Mouse (Mus musculus): ENCODE measurements around the gene Zfp715. TPM values are rescaled to one million over a fixed set of nuclear protein-coding genes. Genes with fewer than 3 reads are reported as not detected.

The Zfp715 gene
- total RNA-seq (2023): 10 to 100 TPM; 29.2 to 29.4 TPM

DNA sequence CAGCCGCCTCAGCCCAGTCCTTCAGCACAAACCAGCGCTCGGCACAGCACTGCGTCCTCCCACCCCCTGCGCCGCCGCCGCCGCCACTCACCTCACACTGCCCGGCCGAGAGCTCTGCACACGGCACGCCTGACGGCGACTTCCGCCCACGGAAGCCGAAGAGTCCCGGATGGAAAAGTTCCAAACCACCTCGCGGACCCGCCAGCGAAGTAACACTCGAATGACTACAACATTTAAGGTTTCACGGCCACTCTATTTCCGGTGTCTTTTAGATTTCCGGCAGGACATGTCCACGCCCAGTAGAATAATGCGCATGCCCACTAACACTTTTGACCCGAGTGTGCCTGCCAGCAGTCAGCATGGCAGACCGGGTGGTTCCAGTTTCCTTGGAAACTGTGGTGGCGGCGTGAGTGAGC, at the start of gene Zfp715:
Gene Zfp715 (minus strand): TSS at position 282 of the 416 bp plus-strand sequence.

DNA sequence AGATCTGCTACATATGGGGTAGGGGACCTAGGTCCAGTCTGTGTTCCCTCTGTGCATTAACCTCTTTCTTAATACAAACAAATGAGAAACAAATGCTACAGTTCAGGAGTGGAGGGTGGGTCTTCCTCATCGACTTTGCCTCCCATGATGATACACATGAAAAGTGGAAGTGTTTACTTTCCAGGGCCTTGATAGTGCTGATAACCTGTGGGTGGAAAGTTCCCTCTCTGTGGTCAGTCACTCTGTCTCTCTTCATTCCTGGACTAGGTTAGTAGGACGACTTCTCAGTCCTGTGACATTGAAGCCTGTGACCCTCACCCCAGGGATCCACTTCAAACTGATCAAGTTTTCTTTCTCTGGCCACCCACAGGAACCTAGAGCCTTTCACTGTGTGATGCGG, 38.1 kb upstream of the Zfp715 start, which contains the start of gene Siglecf:
Gene Siglecf (plus strand): TSS at position 188 of the 400 bp plus-strand sequence.

Other genes with a start within 250 kb of the Zfp715 start
- gene Zfp936, start 199.1 kb downstream of the Zfp715 start, total RNA-seq (2023): not detected
- under 1 TPM in 1 of 2 experiments, not detected in 1; 0.26 TPM for gene Siglecf, start 38.0 kb upstream of the Zfp715 start, total RNA-seq (2023)
- 1 to 10 TPM; 1.7 to 1.8 TPM for gene Siglecg, start 94.9 kb upstream of the Zfp715 start, total RNA-seq (2023)
- gene Lim2, start 114.4 kb upstream of the Zfp715 start, total RNA-seq (2023): not detected
- 100 to 1,000 TPM; 158 to 182 TPM for gene Nkg7, start 123.8 kb upstream of the Zfp715 start, total RNA-seq (2023)
- gene Cldnd2, start 127.5 kb upstream of the Zfp715 start, total RNA-seq (2023): under 1 TPM in 1 of 2 experiments, not detected in 1; 0.90 TPM
- gene Etfb, start 130.8 kb upstream of the Zfp715 start, total RNA-seq (2023): 10 to 100 TPM; 27.9 to 44.7 TPM
- not detected for gene Gm45233, start 130.8 kb upstream of the Zfp715 start, total RNA-seq (2023)
- gene Vsig10l, start 149.9 kb upstream of the Zfp715 start, total RNA-seq (2023): 1 to 10 TPM in 1 of 2 experiments, under 1 TPM in 1; 0.36 to 1.1 TPM
- gene Iglon5, start 176.8 kb upstream of the Zfp715 start, total RNA-seq (2023): not detected
- gene 4931406B18Rik, start 192.6 kb upstream of the Zfp715 start, total RNA-seq (2023): not detected
- gene Cd33, start 231.1 kb upstream of the Zfp715 start, total RNA-seq (2023): 1 to 10 TPM in 1 of 2 experiments, under 1 TPM in 1; 0.96 to 1.0 TPM
- gene Zfp658, start 249.0 kb upstream of the Zfp715 start, total RNA-seq (2023): 1 to 10 TPM; 8.2 TPM